Mouse (Mus musculus): ENCODE data around the gene Muc1.

Muc1 gene

DNA sequence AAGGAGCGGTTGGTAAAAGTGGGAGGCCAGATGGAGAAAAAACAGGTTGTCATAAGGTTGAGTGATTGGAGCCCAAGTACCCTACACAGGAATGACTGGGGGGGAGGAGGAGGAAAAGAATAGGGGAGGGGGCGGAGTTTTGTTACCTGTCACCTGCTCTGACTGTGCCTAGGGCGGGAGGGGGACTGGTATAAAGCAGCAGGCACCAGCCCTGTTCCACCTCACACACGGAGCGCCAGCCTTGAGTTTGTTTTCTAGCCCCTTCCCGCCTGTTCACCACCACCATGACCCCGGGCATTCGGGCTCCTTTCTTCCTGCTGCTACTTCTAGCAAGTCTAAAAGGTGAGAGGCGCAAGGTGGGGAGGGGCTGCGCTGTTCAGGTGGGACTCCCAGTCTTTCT, at the start of gene Muc1:
TSS of gene Muc1 (plus strand) at position 222 of the 400 bp plus-strand sequence.
- DNase-seq = peak; percentile 41 to 45

DNA sequence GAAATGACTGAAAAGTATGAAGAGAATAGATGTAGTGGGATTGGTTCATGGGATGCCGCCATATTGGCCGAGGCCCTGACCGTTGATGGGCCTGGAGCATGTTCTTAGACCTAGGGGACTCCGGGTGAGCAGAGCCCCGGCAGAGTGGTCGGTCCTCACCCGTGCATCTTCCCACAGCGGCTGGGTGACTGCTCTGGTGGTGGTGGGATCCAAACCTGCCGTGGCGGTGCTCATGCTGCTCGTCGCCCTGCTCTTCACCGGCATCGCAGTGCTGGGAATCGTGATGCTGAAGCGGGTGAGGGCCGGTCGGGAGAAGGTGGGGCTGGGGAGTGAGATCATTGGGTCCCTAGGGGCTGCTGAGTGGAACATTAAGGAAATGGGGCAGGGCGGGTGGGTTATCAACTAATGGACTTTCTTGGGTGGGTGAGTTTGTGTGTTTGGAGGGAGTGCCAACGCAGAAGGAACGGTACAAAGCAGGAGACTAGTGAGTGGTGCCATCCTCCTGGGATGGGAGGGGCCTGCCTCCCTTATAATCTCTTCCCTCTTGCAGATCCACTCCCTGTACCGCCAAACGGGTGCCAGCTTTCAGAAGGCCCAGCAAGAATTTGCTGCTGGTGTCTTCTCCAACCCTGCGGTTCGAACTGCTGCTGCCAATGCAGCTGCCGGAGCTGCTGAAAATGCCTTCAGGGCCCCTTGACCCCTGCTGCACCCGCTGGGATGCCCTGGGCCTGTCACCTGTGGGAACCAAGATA, 46.9 kb upstream of the Muc1 start:
- no peak for DNase-seq

DNA sequence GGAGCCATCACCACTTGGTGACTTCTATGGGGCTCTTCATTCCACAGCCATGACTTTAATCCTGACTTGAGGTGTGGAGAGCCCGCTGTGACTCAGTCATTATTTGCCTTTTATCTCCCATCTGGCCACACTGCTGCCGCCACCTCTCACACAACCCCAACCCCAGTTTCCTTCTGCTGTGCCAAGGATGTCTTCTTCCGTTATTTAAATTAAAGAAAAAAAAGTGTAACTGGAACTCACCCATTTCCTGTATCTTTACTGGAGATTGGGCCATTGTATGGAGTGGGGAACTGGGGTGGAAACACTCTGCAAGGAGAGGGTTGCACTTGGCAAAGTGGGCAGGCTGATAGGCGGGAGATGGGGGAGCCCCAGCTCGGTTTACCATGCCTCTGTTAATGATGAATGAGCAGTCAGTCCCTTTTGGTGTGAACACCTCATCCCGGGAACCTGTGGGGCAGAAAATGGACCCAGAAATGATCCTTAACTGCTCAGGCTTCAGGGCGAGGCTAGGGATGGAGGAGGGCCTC, 46.3 kb upstream of the Muc1 start:
- no peak for DNase-seq

DNA sequence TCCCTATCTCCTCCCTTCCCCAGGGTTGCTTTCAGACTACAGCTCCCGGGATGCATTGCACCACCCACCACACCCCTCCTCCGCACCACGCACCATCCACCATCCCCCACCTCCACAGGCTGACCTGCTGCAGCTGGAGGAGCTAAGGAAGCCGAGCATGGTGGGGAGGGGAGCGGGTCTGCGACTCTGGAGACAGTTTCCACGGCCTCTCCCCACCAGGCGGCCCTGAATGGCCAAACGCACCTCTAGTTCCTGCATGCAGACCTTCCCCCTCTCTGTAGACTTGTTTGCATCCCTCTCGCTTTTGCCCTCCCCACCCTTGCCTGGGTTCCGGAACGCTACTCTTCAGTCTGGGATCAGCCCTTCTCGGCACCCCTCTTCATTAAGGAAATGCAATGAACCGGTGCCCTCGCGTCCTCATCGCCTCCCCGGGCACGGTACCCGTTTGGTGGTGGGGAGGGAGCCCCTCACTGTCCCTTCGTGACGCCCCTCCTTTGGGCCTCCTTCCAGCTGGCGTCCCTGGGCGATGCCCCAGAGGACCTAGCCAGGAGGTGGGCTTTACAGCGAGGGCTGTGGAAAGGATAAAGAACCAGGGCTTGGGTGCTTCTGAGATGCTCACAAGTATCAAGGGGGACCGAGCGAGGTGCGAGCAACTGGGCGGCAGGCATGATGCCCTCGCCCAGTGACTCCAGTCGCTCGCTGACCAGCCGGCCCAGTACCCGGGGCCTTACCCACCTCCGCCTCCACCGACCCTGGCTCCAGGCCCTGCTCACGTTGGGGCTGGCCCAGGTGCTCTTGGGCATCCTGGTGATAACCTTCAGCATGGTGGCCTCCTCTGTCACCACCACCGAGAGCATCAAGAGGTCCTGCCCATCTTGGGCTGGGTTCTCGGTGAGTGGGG, 45.5 kb upstream of the Muc1 start, which contains the start of gene Fam189b:
TSS of gene Fam189b (plus strand) at position 86 of the 901 bp plus-strand sequence.
- peak; percentile 78 to 80 for DNase-seq

DNA sequence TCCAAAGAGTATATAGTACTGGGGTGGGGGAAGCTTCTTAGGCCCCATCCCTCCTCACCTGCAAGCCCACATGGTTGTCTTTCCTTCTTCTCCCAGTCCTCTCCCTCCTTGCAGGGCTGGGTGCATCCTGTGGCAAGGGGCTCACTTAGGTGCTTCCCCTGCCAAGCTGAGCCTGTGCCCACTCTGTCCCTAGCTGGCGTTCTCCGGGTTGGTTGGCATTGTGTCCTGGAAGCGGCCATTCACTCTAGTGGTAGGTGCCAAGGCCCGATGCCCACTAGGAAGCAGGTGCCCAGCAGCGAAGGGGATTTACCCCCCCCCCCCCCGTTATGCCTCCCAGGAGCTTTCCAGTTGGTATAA, 44.9 kb upstream of the Muc1 start:
- DNase-seq = no peak

DNA sequence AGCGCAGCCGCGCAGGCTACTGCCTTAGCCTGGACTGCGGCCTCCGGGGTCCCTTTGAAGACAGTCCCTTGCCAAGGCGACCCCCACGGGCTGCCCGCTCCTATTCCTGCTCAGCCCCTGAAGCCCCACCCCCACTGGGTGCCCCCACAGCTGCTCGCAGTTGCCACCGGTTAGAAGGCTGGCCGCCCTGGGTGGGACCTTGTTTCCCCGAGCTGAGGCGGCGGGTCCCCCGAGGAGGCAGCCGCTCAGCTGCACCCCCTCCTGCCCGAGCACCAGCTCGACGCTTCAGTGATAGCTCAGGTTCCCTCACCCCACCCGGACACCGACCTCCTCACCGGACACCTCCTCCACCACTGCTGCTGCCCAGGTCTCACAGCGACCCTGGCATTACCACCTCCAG, 41.7 kb upstream of the Muc1 start:
- no peak for DNase-seq

DNA sequence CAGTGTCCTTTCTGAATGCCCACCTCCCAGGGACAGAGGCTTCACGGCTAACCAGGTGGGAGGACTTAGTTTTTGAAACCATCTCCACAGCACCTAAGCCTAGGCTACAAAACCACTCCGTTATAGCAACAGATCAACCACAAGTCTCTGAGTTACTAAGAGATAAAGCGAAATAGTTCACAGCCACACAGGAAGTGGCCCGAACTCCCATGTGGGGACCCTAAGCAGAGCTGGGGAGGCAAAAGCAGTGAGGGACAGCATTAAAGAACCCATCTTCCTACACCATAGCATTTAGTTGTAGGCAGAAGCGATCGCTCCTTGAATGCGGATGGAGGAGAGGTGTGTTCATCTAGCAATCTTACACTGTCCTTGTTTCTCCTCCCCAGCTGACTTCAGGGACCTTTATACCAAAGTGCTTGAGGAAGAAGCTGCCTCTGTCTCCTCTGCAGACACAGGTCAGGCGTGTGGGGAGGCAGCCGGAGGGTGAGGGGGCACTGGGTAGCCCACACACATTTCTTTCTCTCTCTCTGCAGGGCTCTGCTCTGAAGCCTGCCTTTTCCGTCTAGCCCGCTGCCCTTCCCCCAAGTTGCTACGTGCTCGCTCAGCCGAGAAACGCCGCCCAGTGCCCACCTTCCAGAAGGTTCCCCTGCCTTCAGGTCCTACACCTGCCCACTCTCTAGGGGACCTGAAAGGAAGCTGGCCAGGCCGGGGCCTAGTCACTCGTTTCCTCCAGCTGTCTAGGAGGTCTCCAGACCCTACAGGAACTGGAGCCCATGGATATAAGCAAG, 41.0 kb upstream of the Muc1 start:
- no peak for DNase-seq

DNA sequence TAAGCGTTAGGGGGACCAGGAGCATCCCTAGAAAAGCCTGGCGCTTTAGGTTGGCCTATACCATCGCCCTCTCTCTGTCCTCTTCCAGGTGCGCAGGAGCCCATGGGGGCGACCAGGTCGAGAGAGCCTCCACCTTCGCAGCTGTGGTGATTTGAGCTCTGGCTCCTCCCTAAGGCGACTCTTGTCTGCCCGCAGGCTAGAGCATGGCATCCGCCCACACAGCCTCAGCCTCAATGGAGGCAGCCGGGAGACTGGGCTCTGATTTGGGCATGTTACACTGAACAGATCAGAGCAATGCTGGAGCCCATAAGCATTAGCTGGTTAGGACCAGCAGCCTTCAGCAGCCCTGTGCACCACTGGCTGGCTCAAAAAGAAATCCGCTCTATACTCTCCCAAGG, 40.4 kb upstream of the Muc1 start:
- DNase-seq = no peak

DNA sequence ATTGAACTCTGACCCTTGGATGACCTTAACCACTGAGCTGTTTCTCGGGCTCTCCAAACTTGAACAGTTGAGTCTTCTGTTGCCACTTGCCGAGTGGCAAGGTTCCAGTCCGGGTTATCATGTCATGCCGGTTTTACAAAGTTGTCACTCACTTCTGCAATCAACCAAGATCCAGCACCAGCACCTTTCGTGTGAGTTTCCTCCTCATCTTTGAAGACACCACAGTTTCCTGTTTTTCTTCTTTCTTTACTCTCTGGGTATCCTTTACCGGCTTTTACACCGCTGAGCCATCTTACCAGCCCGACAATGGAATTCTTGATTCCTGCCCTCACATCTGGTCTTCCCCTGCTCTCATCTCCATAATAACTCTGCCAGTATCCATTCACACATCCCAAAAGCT, 38.4 kb upstream of the Muc1 start:
- DNase-seq = no peak

DNA sequence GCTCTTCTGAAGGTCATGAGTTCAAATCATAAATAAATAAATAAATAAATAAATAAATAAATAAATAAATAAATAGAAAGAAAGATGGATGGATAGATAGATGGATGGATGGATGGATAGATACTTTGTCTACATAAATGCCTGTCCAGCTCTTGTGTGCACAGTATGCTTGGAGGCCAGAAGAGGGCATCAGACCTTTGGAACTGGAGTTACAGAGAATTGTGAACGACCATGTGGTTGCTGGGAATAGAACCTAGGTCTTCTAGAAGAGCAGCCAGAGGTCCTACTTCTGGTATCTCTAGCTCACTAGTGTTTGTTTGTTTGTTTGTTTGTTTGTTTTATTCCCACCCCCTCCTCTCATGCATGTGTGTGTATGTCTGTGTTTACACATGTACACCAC, 35.5 kb upstream of the Muc1 start:
- DNase-seq = no peak

DNA sequence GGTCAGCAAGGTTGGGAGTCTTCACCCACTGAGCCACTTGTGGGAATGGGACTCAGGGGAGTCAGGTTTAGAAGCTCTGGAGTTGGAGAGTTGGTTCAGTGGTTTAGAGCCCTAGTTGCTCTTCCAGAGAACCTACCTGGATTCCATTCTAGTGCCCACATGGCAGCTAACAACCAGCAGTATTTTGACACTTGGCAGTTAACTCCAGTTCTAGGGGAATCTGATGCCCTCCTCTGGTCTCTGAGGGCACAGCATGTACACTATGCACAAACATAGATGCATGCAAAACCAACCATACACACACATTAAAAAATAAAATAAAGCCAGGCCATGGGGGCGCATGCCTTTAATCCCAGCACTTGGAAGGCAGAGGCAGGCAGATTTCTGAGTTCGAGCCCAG, 35.0 kb upstream of the Muc1 start:
- peak in 1 of 2 experiments; percentile 45 for DNase-seq

DNA sequence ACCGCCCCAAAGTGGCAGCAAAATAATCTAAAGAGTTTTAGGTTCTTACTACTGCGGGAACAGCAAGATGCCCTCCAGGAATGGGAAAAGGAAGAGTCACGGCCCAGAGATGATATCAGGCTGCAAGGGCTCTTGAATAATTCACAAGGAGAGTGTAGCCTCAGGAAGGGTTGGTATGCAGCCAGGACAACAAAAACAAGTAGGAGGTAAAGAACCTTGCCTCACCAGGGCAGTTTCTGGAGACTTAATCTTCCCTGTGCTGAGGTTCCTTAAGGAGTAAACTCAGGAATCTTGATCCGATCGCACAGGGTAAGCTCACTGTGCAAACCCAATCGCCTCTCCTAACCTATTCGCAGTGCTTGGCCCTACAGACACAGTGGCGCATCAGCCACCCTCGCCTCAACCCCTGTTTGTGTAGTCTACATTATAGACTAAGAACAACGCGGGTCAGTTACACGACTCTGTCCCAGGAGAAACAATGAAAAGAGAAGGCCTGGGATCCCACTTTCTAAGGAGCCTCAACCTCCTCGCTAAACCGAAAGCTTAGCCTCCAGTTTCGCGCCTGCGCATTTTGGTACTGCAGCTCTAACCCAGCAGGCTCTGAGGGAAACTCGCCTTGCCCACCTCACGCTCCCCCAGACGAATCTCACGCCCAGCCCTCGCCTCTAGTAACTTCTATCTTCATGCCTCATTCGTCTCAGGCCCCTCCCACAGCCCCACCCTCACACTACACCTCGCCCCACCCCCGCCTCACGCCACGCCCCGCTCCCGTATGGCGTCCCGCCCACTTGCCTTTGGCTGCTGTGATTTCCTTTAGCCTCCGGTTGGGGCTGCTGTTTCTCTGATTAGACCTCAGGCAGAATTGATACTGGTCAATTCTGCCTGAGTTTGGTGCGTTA, 32.6 kb upstream of the Muc1 start:
- peak; percentile 84 to 91 for DNase-seq

DNA sequence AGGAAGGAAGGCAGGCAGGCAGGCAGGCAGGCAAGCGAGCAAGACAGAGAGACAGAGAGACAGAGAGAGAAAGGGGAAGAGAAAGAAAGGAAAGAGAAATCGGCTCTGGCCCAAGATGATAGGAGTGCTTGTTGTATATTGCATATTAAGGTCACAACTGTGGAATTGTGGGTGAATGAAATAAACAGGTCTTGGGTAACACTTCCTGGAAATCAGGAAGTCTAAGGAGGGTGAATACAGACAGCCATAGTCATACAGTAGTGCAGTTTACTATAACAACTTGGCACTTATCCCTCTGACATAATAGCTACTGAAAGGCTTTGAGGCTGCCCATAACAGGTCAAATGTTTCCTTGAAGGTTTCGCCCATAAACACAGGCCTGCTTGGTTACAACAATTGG, 29.0 kb upstream of the Muc1 start:
- DNase-seq = no peak

DNA sequence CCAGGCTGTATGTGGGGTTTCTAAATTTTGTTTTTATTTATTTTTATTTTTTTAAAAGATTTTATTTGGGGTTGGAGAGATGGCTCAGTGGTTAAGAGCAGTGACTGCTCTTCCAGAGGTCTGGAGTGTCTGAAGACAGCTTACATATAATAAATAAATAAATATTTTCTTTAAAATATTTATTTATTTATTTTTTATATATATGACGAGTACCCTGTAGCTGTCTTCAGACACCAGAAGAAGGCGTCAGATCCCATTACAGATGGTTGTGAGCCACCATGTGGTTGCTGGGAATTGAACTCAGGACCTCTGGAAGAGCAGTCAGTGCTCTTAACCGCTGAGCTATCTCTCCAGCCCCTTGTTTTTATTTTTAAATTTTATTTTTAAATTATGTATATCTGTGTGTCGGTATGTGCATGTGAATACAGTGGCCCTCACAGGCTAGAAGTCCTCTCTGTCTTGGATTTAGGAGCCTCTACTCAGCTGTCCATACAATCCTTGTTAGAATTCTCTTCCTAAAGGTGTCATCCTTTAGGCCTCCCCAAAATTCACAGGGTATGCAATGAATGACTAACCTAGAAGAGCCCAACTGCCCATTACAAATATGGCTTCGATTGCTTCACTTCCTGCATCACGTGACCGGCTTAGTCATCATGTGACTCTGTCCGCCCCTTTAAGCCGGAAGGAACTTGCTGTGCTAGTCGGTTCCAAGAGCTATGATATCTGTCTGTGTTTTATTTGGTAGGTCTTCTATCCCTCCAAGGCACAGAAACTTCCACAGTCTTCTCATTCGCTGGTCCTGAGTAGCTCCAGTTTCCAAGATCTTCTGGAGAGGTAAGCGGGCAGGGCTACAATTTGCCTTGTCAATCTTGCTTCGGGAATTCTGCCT, 26.4 kb upstream of the Muc1 start, which contains the start of gene Gba:
TSS of gene Gba (plus strand) at position 676 of the 889 bp plus-strand sequence.
- peak; percentile 82 to 88 for DNase-seq

DNA sequence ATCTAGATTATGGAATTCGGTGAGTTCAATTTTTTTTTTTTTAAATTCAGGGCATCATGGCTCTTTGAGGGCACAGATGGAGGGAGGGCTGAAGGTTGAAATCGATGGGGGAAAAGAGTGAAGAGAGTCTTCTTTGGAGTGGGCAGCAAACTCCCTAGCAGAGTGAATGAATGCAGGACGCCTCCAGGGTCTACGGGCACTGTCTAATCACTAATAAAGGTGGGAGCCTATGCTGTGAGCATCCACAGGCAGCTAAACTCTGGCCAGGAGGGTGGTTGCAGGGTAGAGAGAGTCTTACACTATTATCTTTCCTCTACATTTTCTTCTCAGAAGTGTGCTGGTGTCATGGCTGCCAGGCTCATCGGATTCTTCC, 25.7 kb upstream of the Muc1 start:
- DNase-seq = no peak

DNA sequence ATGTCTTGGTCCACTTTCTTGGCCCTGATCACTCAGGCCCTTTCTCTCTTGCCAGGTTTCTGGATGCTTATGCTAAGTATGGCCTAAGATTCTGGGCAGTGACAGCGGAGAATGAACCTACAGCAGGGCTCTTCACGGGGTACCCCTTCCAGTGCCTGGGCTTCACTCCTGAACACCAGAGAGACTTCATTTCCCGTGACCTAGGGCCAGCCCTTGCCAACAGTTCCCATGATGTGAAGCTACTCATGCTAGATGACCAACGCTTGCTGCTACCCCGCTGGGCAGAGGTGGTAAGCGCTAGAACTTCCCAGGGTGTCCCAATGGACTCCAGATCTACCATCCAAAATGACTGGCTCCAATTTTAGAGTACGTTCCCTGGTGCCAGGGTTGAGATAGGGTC, 22.8 kb upstream of the Muc1 start:
- DNase-seq = no peak

DNA sequence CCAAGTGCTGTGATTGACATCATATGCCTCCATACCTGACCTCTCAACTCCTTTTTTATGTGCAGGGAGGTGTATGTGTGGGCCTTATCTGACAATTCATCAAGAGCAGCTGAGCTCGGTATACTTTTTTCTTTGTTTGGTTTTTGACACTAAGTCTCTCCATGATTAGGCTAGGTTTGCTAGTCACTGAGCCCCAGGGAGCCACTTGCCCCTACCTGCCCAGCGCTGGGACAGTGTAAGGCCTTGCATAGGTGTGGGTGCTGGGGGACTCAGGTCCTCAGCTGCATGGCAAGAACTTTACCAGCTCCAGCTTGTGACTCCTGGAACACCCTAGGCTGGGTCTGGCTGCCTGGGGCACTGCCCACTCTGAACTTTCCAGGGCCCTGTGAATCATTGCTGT, 22.2 kb upstream of the Muc1 start:
- no peak for DNase-seq

DNA sequence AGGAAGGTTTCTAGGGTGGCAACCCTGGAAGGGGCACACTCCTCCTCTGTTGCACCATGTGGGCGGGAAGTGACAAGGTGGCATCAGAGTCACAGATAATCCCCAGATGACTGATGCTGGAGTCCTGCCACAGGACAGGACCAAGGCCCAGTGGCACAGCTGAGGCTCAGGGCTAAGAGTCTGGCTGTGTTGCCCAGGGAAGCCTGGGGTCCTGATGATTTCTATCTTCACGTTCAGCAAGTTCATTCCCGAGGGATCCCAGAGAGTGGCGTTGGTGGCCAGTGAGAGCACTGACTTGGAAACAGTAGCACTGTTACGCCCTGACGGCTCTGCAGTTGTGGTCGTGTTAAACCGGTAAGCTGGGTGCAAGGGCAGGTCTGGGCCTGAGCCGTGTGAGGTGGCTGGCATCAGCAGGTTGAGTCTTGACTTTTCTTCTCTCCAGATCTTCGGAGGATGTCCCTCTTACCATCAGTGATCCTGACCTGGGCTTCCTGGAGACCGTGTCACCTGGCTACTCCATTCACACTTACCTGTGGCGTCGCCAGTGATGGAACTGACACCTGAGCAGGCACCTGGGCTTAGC, 20.7 kb upstream of the Muc1 start:
- DNase-seq = no peak

DNA sequence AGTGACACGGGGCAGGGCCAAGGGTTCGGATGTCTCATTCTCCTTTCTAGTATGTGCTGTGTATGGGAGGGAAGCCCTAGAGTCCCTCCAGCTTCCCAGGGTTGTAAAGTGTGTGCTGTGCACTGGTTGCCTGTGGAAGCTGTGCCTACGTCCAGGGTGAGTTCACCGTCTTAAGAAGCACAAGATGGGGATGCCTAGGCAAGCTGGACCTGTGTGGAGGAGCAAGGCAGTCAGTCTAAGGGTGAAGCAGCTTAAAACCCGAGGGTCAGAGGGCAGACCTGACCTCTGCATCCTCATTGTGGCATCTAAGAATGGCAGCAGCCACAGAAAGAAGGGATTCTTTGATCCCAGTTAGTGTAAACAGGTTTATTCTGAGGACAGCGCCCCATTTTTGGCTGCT, 20.1 kb upstream of the Muc1 start:
- no peak for DNase-seq

DNA sequence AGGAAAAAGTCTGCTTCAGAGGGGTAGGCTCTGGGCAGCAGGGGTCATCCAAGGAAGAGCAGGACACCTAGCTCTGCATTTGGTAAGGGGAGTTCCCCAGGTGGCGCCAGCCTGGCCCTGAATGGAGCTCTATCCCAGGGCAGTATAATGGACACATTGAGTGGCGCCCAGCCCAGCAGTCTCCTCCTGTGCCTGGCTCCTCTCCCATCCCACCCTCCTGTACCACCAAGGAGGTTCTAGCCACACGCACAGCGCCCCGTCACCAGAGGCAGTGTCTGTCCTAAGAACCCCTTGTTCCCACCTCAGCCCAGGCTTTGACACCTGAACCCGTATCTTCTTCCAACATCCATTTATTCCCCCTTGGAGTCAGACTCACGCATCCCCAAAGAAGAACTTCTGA, 19.1 kb upstream of the Muc1 start:
- DNase-seq = no peak

DNA sequence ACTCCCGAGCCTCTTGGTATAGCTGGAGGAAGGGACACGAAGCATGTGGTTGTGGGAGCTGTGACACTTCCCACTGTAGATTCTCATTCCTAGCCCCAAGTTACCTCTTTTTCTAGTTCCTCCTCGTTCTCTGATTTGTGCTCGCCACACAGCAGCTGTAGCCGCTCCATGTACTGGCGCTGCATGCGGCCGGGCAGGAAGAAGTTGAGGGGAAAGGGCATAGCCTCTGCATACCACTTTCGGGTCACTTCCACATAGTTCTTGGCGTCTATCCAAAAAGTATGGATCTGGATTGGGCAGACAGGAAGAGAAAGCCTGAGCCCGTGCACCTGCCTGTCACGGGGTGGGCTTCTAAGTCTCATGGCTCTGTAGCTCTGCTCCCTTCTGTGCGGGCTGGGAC, 18.7 kb upstream of the Muc1 start:
- DNase-seq = no peak

All from kidney, adult 8-10 months (tissue).